Mouse (Mus musculus): Measurements from ENCODE around the gene Cdk2ap1.

DNA sequence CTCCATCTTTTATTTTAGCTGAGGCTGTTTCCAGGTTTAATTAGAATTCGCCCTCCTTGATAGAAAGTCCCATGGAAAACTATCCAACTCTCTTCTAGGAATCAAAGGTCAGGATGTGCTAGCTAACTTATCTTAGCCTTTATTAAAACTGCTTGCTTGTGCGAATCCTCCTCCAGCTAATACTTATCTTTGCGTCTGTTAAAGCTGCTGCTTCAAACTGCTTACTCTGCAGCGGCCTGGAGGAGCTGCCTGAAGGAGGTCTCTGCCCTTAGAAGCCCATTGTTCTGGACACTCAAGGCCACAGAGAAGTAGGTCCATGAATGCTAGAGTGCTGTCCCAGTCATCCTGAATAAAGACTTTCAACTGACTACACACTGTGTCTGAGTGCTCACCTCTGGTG, 66.4 kb downstream of the Cdk2ap1 start:
- TF ChIP-seq CTCF (IDR thresholded peaks at IDR 0.05; ENCODE audit: low read depth), result no peak
- TF ChIP-seq EP300 (IDR thresholded peaks at IDR 0.05; ENCODE audit: low read depth), result no peak

Data from liver, embryonic 14.5 days (tissue).